Mouse (Mus musculus) 3134 (cell line): ENCODE measurements around the gene Rapgef5.
A peak's percentile ranks its signal among the peaks of the same experiment; 100 is the strongest.
"Not testable (repeated sequence)": the region's sequence is repeated elsewhere in the genome, so short reads cannot be mapped to it uniquely, and the experiment has no call there.

Source experiments
- DNase-seq: peaks from one replicate; pipeline ENCODE4 v3.0.0-alpha.2; 2011; ENCODE audit warnings: low spot score; ENCODE audit not compliant: insufficient read length; ENCODE audit errors: extremely low read depth

Gene Rapgef5

DNA sequence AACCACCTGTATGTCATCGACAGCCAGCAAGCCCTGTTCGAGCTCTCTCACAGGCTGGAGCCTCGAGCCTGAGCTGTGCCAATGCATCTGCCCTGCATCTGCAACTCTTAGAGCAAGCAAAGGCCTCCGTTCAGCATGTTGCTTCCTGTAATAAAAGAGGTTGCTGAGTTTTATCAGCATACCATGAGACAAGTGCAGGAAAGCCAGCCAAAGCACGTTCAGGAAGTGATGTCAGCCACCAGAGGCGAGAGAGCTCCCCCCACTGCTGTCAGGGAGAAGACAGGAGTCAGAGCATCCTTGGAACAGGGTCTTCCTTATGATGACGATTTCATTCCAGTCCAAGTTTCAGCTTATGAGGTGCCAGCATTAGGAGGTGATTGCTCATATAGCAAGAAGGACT, 239.7 kb downstream of the Rapgef5 start:
- no peak for DNase-seq

DNA sequence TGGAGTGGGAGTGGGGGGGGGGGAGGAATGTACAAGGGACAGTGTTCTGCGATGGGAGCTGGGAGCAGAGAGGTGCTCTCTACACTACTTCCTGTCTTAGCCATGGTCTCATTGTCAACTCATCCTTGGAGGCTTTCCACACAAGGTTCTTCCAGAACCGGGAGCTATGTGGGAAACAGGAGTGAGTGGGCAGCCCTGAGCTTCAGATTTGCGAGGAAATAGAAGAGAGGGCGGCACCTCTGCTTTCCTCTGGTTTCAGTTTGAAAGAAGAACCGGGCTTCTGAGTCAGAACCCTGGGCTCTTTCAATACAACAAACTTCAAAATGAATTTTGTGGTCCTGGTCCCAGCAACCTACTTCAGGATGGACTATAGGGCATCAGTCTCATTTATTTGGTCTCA, 244.1 kb downstream of the Rapgef5 start:
- no peak for DNase-seq

DNA sequence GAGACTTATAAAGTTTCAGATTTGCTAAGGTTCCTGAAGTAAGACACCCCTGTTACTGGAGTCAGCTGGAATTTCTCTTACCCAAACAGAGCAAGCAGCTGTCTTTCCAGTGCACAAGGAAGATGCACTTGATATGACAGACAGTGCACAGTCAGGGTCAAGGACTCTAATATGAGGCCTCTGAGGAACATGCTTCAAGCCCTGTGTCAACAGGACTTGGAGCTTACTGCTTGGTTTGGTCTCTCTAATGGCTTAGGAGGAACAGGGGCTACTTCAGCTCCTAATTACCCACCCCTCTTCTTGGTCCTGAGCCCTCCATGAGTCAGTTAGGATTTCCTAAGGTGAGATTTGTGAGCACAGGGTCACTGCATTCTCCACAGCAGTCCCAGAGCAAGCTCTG, 244.6 kb downstream of the Rapgef5 start:
- DNase-seq: no peak

DNA sequence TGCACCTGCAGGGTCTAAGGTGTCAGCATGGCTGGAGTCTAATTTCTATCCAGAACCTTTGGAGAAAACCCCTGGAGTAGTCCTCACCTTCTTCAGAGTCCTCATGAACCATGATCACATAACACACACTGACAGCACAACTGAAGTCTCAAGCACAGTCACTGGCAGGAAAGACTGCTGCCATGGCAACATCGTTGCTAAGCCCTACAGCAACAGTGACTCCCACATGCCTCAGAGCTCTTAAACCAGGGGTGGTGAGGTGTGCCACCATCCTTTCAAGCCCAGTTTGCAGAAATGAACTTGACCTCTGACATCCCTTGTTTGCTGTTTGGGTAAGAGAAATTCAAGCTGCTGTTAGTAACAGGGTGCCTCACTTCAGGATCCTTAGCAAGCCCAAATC, 245.4 kb downstream of the Rapgef5 start:
- no peak for DNase-seq

DNA sequence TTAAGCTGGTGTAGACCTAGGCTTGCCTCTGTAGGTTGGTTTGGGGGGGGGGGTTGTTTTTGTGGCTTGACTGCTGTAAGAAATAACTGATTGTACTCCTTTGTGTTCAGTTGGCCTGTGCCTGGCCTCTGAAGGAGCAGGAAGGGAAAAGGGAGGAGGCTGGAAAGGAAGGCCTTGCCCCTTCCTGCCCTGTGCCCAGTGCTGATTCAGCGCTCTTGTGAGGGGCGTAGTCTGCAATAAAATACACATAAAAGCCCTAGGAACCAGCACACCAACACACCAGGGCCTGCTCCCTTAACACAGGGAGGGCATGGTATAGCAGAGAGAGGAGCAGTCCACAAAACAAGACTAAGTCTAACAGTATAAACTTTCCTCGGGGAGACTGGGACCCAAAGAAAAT, 247.0 kb downstream of the Rapgef5 start:
- DNase-seq: no peak

DNA sequence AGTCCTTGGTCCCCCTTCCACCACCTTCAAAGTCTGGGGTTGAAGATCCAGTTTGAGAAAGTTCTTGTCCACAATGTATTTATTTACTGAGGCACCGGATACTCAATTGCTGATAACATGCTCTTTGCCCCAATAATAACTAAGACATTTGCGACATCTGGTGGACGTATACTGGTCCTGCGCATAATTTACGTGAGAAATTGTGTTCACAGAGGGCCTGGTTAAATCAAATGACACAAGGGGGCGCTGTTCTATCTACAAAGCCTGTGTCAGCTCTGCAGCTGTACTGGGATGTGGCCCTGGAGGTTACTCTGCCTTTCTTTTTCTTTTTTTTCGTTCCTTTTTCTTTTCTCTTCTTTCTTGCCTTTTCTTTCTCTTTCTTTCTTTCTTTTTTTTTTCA, 248.6 kb downstream of the Rapgef5 start:
- DNase-seq: peak; percentile 24

DNA sequence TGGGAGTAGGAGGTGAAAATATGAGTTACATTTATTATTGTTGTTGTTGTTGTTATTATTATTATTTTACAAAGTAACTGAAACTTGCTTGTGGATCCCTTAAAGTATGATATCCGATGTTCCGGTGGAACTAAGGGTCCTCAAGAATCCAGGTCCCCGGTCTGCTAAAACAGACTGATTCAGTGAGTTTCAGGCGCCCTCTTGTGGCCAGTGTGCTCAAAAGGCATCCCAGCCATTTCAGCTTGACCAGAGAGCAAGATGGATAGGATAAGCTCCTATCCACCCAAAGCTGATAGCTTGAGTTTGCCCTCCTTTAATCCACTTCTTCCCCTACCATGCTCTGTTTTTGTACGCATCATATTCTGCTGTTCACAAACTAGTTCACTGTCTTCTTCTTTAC, 252.8 kb downstream of the Rapgef5 start:
- DNase-seq: no peak

DNA sequence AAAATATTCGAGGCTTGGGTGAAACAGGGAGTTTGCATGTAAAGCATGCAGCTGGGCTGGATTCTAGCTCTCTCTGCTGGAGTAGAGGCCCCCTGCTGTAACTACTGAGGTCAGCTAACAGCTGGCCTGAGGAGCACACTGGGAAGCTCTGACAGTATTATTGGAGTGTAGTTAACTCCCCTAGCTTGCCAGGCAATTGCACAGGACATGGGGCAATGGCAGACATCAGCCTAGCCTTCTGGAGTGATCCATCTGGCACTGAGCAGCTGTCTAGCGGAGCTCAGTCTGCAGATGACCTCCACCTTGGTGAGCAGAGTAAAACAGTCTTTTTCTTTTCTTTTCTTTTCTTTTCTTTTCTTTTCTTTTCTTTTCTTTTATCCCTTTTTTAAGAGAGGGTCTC, 253.9 kb downstream of the Rapgef5 start:
- DNase-seq: no peak

DNA sequence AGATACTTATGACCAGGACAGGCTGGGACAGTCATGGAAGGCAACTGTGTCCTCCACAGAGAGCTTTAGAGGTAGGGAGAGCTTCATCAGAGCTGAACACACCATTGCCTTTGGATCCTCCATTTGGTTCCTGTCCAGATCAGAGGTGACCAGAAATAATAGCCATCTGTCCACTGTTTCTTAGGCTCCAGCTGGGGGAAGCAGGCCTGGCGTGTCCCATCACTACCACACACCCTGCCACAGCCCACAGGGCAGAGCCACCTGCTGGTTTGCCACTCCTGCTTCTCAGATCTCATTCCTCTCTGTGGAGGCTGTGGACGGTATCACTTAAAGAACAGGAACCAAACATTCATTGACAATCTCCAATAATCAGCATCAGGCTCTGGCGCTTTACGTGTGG, 254.9 kb downstream of the Rapgef5 start:
- no peak for DNase-seq

DNA sequence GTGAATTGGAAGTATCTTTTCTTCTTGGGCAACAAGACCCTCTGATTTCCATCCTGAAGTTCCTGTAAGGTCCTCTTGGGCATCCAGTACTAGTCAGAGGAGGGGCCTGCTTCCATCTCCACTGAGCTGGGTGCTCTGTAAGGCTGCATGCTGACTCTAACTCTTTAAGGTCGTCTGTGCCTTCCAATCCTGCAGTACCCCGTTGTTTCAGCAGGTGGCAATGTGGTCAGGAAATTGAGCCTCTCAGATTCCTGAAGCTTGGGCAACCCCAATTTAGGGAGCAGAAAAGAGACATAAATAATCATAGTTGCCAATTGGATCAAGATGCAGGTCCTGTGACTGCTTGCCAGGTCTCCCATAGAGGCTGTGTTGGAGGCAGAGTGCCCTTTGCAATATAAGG, 256.4 kb downstream of the Rapgef5 start:
- peak; percentile 8 for DNase-seq

DNA sequence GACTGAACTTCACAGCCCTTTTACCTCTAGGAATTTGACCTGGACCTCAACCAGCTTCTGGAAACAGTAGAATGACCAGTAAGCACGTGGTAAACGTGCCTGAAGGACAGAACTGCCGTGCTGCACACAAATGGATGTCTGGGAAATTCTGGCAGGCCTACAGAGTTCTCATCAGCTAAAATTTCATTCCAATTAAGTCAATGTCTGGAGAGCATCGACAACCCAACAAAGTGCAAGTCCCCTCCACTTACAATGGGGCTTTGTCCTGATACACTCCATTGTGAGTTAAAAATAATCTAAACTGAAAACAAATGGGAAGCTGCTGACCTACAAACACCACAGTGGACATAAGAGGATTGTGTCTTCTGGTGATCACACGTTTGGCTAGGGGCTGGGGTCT, 260.6 kb downstream of the Rapgef5 start:
- no peak for DNase-seq

DNA sequence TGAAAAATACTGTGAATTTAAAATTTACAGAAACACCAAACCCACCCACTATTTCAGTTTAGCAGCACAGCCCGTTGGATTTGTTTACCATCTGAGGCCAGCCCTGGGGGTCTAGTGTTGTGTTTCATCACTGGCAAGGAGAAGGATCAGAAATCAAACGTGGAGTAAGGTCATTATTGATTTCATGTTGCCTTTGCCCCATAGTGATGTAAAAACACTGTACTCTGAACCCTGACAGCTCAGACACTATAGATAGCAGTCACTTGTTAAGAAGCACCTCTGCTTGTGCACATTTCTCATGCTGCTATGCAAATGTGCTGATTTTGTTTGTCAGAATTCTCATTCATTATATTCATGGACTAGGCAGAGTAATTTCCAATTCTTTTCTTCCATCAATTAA, 265.1 kb downstream of the Rapgef5 start:
- no peak for DNase-seq

DNA sequence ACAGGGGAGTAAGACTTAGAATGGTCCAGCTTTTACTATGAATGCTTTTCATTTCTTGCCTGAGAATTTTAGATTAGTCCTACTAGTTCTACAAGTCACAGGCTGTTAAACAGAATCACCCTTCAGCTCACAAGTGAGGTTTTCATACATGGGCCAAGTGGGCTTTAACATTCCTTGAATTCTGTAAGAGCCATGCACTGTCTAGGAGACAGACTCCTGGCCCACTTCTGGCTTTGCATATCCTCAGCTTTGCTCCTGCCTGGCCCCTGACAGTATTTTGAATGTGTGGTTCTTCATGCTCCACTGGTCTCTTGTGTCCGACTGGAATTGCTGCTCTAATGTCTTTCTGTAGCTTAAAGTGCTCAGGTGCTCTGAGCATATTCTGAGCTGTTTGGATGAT, 267.1 kb downstream of the Rapgef5 start:
- no peak for DNase-seq

DNA sequence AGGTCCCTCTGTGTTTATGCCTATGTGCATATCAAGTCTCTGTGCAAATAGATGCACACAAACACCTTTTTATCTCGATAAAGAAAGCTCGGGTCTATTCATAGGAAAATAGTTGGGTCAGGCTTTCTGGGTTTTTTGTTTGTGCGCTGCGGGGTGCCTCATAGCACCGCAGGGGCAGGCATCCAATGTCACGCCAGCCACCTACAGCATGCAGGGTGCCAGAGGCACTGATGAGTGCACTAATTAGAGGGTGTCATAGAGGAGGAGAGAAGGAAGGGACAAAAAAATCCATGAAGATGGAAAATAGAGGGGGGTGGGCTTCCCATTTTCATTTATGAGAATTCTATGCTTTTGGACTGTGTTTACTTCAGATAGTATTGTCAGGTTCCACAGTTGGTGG, 270.3 kb downstream of the Rapgef5 start:
- no peak for DNase-seq

DNA sequence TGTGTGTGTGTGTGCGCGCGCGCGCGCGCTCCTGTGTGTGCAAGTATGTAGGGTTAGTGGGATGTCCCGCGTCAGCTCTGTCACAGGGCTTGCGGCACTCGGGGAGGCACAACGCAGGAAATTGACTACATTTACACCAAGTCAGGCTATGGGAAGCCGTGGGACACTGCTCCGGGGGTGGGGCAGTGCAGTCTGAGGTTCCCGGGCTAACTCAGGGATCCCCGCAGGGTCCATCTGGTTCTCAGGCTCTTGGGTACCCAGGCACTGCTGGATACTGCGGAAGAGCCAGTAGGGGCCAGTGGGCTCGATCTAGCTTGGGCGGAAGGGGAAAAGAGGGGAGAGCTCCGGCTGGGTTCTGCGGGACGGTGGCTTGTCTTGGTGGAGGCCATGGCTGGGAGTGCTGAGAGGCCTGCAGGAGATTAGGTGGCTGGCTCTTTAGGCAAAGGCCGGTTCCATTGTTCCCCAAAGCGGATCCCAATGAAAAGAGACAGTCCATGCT, 272.3 kb downstream of the Rapgef5 start:
- no peak for DNase-seq

DNA sequence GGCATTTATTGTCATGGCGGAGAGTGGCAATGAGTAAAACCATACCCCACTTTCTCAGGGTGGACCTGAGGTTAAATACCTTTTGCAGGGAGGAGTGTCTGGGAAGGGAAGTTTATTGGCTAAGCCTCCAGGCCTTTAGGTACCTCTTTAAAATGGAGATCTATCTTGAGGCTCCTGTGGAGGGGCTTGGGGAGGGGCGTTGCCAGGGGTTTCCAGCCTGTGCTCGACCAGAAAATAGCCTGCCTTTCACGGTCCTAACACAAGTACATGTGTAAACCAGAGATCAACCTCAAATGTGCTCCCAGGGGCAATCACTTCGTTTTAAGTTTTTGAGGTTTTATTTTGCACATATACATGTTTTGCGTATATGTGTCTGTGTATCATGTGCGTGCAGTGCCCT, 272.7 kb downstream of the Rapgef5 start:
- no peak for DNase-seq

DNA sequence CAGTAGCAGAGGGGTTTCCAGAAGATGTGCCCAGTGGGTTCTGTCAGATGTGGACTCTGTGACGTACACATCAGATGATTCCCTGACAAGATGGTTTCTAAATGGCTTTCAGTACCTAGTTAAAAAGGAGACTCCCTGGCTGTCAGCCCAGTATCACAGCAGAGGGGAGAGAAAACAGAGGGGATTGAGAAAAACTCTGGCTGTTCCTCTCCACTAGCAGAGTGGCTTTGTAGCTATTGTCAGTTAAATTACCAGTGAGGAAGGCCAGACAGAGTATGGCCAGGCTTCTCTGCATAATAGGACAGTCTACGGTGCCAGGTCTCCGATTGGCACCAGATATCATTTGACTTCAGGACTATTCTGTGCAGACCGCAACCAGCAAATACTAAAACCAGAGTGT, 279.0 kb downstream of the Rapgef5 start:
- DNase-seq: no peak

DNA sequence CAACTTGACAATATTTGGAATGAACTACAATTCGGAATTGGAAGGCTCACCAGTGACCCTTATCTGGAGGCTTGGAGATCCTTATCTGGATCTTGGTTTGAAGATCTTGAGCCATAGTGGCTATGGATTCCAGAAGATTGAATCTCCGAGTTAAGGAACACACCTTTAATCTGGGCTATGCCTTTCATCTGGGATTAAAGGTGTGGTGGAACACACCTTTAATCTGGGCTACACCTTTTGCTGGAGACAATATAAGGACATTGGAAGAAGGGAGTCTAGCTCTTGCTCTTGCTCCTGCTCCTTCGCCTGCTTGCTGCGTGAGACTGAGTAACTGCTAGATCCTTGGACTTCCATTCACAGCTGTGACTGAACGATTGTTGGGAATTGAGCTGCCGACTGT, 287.7 kb downstream of the Rapgef5 start, which contains the start of gene Cdca7l:
TSS of gene Cdca7l (plus strand) at position 301 of the 400 bp plus-strand sequence.
- not testable (repeated sequence) for DNase-seq

DNA sequence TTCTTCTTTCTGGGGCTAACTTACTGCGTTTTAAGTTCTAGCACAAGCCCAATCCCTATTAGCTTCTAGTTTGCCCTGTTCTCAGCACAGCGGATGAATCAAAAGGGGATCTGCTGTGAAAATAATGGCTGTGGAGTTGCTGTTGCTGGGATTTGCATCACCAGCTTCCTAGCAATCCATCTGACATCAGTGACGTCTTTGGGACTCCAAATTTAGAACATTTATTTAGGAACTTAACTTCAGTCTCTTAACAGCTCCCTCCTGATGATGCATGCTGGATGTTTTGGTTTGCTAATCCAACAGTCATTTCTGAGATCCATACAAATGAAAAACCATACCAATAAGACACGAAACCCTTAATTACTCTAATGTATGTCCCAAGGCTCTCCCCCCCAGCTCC, 289.3 kb downstream of the Rapgef5 start:
- no peak for DNase-seq

DNA sequence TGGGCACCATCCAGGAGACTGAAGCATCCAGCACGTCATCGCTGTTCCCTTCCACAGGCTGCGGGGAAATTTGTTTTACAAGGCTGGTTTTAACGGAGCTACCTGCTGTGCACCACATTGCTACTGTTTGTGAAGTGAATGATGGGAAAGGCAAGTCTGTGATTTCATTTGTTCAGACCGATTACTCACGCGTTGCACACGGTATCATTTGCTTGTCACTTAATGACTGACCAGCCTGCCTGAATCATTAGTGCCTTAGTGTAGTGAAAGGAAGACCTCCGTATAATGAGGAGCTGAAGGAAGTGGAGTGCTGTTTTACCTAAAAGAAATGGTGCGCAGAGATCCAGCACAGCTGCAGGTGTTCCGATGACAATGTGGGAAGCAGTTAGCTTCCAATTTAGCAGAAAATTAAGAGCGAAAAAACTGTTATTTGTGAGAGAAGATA, 289.8 kb downstream of the Rapgef5 start:
- no peak for DNase-seq

DNA sequence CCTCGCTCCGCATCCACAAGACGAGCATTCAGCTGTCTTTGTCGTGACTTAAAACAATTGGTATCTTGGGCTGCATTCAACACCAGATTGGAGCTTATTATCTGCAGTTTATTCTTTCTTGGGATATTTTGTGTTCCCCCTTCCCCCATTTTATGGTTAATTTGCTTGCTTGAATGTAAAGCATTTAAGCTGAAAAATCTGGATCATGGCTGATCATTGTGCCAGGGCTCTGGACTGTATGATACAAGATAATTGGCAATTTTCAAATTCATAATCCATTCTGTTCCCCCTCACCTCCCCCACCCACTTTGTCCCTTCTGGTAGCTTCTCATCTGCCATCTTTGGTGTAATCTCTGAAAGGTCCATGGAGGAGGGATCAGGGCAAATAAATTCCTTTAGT, 290.2 kb downstream of the Rapgef5 start:
- DNase-seq: no peak

DNA sequence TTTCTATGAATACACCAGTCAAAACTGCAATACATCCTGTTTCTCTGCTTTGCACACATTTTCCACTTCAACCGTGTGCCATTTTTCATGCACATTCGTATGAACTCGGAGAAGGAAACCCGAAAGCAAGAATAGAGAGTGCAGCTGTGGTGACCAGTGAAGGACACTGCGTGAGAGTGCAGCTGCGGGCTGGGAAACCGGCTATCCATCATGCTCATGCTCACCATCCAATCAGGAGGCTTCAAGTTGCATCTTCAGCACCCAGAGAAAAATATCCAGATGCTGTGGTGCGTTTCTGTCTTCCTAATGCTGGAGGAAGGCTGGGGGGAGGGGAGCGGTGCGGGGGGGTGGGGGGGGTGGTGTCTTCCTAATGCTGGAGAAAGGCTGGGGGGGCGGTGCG, 291.4 kb downstream of the Rapgef5 start:
- no peak for DNase-seq
